Mouse (Mus musculus): Measurements from ENCODE around the gene Faap100.

Faap100 gene

DNA sequence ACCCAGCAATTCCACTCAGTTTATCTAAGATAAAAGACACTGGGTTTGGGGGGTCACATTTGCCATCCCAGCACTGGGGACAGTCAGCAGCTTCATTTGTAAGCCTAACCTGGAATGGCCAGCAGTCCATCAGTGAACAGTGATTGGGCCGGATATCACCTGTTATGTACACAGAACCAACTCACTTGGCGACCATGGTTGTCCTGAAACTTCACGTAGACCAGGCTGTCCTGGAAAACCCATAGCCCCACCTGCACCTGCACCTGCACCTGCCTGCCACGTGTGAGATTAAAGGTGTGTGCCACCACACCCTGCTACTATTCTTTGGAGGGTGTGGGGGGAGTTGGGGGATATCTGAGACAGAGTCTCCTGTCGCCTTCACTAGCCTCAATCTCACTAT lies 59.3 kb downstream of the Faap100 start:
- no peak for DNase-seq (ENCODE audit: low spot score)
